Mouse (Mus musculus): ENCODE results near the gene Cyb561.
A peak's percentile ranks its signal among the peaks of the same experiment; 100 is the strongest.

Gene Cyb561

GRCm38 (mm10) chr11:105920098-105920785 lies 32.9 kb downstream of the Cyb561 start:
- DNase-seq: no peak

GRCm38 (mm10) chr11:105913580-105913979 lies 39.6 kb downstream of the Cyb561 start:
- DNase-seq: no peak

- peak; percentile 78 for DNase-seq
Measured at GRCm38 (mm10) chr11:105911592-105912375, 41.4 kb downstream of the Cyb561 start.

- no peak for DNase-seq
Measured at GRCm38 (mm10) chr11:105911149-105911548, 42.0 kb downstream of the Cyb561 start.

- DNase-seq: no peak
Measured at GRCm38 (mm10) chr11:105909617-105910016, 43.5 kb downstream of the Cyb561 start.

GRCm38 (mm10) chr11:105908926-105909325 lies 44.2 kb downstream of the Cyb561 start:
- no peak for DNase-seq

GRCm38 (mm10) chr11:105907381-105907780 lies 45.8 kb downstream of the Cyb561 start:
- DNase-seq: no peak

GRCm38 (mm10) chr11:105905529-105906213 lies 47.5 kb downstream of the Cyb561 start:
- no peak for DNase-seq

GRCm38 (mm10) chr11:105902956-105903355 lies 50.2 kb downstream of the Cyb561 start:
- DNase-seq: no peak

- no peak for DNase-seq
Measured at GRCm38 (mm10) chr11:105901501-105901900, 51.6 kb downstream of the Cyb561 start.

- DNase-seq: no peak
Measured at GRCm38 (mm10) chr11:105899151-105899550, 54.0 kb downstream of the Cyb561 start.

GRCm38 (mm10) chr11:105887281-105887680 lies 65.9 kb downstream of the Cyb561 start:
- DNase-seq: no peak

GRCm38 (mm10) chr11:105885558-105885957 lies 67.6 kb downstream of the Cyb561 start:
- no peak for DNase-seq

All from cerebellum, adult 8-10 months (tissue).